Mouse (Mus musculus) embryonic facial prominence, embryonic 10.5 days (tissue): ENCODE measurements around the gene Zfand3. TPM values are rescaled to one million over a fixed set of nuclear protein-coding genes. Genes with fewer than 3 reads are reported as not detected.

Experiments
- DNase-seq: peaks from one replicate; pipeline ENCODE4 v3.0.0-alpha.2; 2017; ENCODE audit warnings: low spot score
- H3K27ac ChIP-seq: fragments of 300-500 bp; sonication (generic); replicated peaks from 2 replicates; pipeline ENCODE4 v1.5.1; 2016; ENCODE audit warnings: mild to moderate bottlenecking
- H3K27me3 ChIP-seq: fragments of 300-500 bp; sonication (generic); replicated peaks from 2 replicates; pipeline ENCODE4 v1.6.1; 2016; ENCODE audit warnings: low read depth, mild to moderate bottlenecking; ENCODE audit not compliant: poor library complexity, severe bottlenecking
- H3K36me3 ChIP-seq: fragments of 300-500 bp; sonication (generic); replicated peaks from 2 replicates; pipeline ENCODE4 v1.6.1; 2016; ENCODE audit warnings: mild to moderate bottlenecking, moderate library complexity
- H3K4me1 ChIP-seq: fragments of 300-500 bp; sonication (generic); 2 replicates; pipeline ENCODE4 v1.6.1; 2016
- H3K4me3 ChIP-seq: fragments of 300-500 bp; sonication (generic); 2 replicates; pipeline ENCODE4 v1.5.1; 2016; ENCODE audit warnings: mild to moderate bottlenecking, moderate library complexity
- H3K9me3 ChIP-seq: fragments of 300-500 bp; sonication (generic); 2 replicates; pipeline ENCODE4 v1.6.1; 2016; ENCODE audit warnings: mild to moderate bottlenecking
- WGBS: fragments of 180-500 bp; shearing (Covaris S2); methylation state at CpG from one replicate; pipeline ENCODE4 v1.1.7; 2016; 5-methylcytosine and 5-hydroxymethylcytosine counted together
- polyA plus RNA-seq: library from polyadenylated mRNA; unstranded; fragments of >200 nt; fragmentation: Nextera tagmentation; extraction: Ambion mirVana; gene quantifications from 2 replicates; pipeline ENCODE4 v1.2.1, GENCODE M21; 2016

Zfand3 gene
- polyA plus RNA-seq, 1 experiment from 2014 or later: 59.1 TPM

DNA sequence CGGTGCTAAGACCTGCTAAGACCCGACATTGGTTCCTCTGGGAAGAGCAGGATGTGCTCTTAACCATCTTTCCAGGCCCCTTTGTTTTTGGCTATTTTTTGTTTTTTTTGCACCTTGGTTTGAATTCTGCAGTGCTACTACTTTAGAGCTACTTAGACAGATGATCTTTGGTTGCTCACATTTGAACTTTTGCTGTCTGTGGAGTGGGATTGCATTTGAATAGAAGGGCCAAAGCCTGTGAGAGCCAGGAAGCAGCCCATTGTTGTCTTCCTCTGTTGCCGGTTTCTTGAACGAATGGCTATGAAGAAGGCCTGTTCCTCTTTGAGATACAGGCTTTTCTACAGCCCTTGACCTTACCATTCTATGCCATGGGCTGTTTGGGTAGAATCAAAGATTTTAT lies 29.5 kb downstream of the Zfand3 start:
- H3K9me3 ChIP-seq: no peaks in the 10 kb centered on the region
- H3K36me3 ChIP-seq: peaks cover 6% of the 10 kb centered on the region
- no peak overlapping the region for H3K27ac ChIP-seq
- no peak overlapping the region for H3K4me3 ChIP-seq
- peaks cover 6% of the 10 kb centered on the region for H3K4me1 ChIP-seq
- no peak for DNase-seq
- 73% methylated on average over 4 of the region's 4 CpGs for WGBS
- H3K27me3 ChIP-seq: no peaks in the 10 kb centered on the region

DNA sequence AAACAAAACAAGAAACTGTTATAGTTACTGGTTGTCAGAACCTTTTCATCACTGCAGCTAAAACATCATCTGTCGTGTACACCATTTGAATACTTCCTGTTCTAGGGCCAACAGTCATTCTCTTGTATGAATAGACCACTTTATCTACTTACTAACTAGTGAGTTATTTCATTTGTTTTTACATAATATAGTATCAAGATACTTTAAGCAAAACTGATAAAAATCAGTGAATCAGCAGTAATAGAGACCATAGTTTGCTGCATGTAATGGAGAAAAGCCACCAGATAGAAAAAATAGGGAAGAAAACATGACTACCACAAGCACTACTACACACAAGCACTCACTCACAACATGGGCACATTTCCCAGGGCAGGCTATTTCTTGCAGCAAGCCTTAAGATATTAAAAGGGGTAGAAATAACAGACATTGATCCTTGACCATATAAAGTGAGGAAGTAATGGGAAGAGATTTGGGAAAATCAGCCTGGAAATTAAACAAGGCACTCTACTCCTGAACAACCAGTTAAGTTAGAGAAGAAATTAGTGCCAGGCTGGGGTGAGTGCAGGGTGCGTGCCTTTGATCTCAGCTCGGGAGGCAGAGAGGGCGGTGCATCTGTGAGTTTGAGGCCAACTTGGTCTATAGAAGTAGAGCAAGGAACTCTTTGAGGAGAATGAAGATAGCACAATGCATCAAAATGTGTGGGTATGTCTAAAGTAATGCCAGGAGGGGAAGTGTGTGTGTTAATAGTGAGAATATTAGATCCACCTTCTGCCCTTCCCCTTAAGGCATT lies 30.9 kb downstream of the Zfand3 start:
- H3K27ac ChIP-seq: no peak overlapping the region
- peaks cover 6% of the 10 kb centered on the region for H3K36me3 ChIP-seq
- no peaks in the 10 kb centered on the region for H3K9me3 ChIP-seq
- no peaks in the 10 kb centered on the region for H3K27me3 ChIP-seq
- peaks cover 3% of the 10 kb centered on the region; the same call in 1 of the 2 replicates for H3K4me1 ChIP-seq
- 83% methylated on average over 4 of the region's 4 CpGs for WGBS
- H3K4me3 ChIP-seq: no peak overlapping the region
- no peak for DNase-seq

GRCm38 (mm10) chr17:30043163-30043822 lies 38.8 kb downstream of the Zfand3 start:
- Histone ChIP-seq H3K27ac (no peak overlapping the region), H3K9me3 (no peaks in the 10 kb centered on the region), H3K36me3 (no peaks in the 10 kb centered on the region), H3K4me3 (no peak overlapping the region), H3K27me3 (no peaks in the 10 kb centered on the region), H3K4me1 (no peaks in the 10 kb centered on the region)
- WGBS: 94% methylated on average over 7 of the region's 7 CpGs
- no peak for DNase-seq

DNA sequence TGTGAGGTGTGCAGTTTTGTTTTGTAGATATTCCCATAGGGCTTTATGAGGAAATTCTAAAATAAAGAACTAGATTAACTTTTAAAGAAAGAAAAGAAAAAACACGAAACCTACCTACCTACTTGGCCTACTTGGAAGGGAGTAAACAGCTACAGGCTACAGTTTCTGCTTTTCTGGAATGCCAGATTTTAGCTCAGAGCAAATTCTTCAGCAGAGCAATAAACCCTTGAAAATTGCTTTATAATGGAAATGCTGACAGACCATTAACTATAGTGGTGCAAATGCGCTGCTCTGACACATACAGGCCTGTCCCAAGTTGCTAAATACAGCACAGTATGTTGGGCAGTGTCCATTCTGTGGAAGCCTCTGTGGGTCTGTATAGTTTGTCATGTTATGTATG lies 40.6 kb downstream of the Zfand3 start:
- DNase-seq: no peak
- WGBS: 88% methylated on average over 2 of the region's 2 CpGs
- H3K36me3 ChIP-seq: no peaks in the 10 kb centered on the region
- no peak overlapping the region for H3K27ac ChIP-seq
- no peaks in the 10 kb centered on the region for H3K27me3 ChIP-seq
- H3K9me3 ChIP-seq: no peaks in the 10 kb centered on the region
- no peaks in the 10 kb centered on the region for H3K4me1 ChIP-seq
- no peak overlapping the region for H3K4me3 ChIP-seq

DNA sequence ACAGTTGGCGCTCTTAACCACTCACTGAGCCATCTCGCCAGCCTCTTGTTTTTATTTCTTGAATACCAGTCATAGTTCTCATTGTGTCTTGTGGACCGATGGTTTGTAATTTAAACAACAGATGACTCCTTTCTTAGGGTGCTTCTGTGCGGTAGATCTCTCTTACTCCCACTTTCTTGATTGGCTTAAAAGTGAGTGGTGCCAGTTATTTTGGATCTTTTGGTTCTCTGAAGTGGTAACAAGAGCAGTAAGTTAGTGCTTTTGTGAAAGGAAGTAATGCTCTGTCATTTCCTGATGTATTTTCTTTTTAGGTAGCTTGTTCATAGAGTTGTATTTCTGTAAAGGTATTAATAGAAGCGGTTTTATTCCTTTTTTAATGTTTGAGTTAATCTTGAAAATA lies 42.1 kb downstream of the Zfand3 start:
- DNase-seq: no peak
- WGBS: 96% methylated on average over 5 of the region's 5 CpGs
- H3K27ac ChIP-seq: no peak overlapping the region
- H3K27me3 ChIP-seq: no peaks in the 10 kb centered on the region
- H3K4me3 ChIP-seq: no peak overlapping the region
- H3K9me3 ChIP-seq: no peaks in the 10 kb centered on the region
- H3K36me3 ChIP-seq: no peaks in the 10 kb centered on the region
- H3K4me1 ChIP-seq: no peaks in the 10 kb centered on the region

GRCm38 (mm10) chr17:30051523-30052346 lies 47.2 kb downstream of the Zfand3 start:
- WGBS: 92% methylated on average over 5 of the region's 5 CpGs
- Histone ChIP-seq H3K4me3 (no peak overlapping the region), H3K27ac (no peak overlapping the region), H3K36me3 (peaks cover 23% of the 10 kb centered on the region), H3K9me3 (no peaks in the 10 kb centered on the region), H3K27me3 (no peaks in the 10 kb centered on the region), H3K4me1 (no peaks in the 10 kb centered on the region)
- DNase-seq: no peak

- peaks cover 23% of the 10 kb centered on the region for H3K36me3 ChIP-seq
- H3K27me3 ChIP-seq: no peaks in the 10 kb centered on the region
- H3K4me3 ChIP-seq: no peak overlapping the region
- H3K4me1 ChIP-seq: no peaks in the 10 kb centered on the region
- no peak for DNase-seq
- H3K9me3 ChIP-seq: no peaks in the 10 kb centered on the region
- 96% methylated on average over 5 of the region's 5 CpGs for WGBS
- no peak overlapping the region for H3K27ac ChIP-seq
Measured at GRCm38 (mm10) chr17:30052347-30052742, 47.8 kb downstream of the Zfand3 start.

DNA sequence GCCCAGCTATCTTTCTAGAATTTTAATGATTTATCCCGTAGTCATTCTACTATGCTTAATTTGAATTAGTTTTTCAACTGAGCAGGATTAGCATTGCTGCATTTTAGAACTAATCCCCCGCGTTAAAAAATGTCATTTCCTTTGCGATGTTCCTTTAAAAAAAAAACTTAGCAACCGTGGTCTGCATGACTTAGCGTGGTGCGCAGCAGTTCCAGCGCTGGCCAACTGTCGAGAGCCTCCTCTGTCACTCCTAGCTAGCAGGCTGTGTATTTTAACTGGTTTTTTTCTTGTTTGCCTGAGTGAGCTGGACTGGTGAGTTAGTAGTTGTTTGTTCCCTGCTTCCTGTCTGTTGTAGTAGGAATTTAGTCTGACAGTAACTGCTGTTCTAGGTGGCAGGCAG lies 48.9 kb downstream of the Zfand3 start:
- H3K36me3 ChIP-seq: peaks cover 23% of the 10 kb centered on the region
- H3K27me3 ChIP-seq: no peaks in the 10 kb centered on the region
- 91% methylated on average over 9 of the region's 9 CpGs for WGBS
- H3K9me3 ChIP-seq: no peaks in the 10 kb centered on the region
- no peak for DNase-seq
- no peak overlapping the region for H3K4me3 ChIP-seq
- H3K27ac ChIP-seq: no peak overlapping the region
- H3K4me1 ChIP-seq: no peaks in the 10 kb centered on the region

- 94% methylated on average over 2 of the region's 2 CpGs for WGBS
- Histone ChIP-seq H3K27ac (no peak overlapping the region), H3K4me3 (no peak overlapping the region), H3K36me3 (peaks cover 23% of the 10 kb centered on the region), H3K4me1 (no peaks in the 10 kb centered on the region), H3K9me3 (no peaks in the 10 kb centered on the region), H3K27me3 (no peaks in the 10 kb centered on the region)
- no peak for DNase-seq
Measured at GRCm38 (mm10) chr17:30053871-30054270, 49.3 kb downstream of the Zfand3 start.

DNA sequence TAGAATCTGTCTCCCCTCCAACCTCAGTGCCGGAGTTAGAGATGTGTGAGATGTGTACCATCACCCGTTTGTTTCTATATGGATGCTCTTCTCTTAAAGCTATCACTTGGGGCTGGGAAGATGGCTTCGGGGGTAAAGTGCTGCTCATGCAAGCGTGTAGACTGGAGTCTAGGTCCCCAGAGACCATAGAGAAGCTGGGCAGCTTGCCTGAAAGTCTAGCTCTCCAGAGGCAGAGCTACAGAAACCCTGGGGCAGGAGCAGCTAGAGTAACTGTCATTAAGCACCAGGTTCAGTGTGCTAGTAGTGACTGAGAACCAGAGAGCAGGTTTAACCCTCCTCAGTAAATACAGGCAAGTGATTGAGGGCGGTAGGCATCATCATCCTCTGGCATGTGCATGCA lies 51.7 kb downstream of the Zfand3 start:
- Histone ChIP-seq H3K27me3 (no peaks in the 10 kb centered on the region), H3K9me3 (no peaks in the 10 kb centered on the region), H3K27ac (no peak overlapping the region), H3K36me3 (peaks cover 26% of the 10 kb centered on the region), H3K4me3 (no peak overlapping the region), H3K4me1 (peaks cover 9% of the 10 kb centered on the region; the same call in 1 of the 2 replicates)
- WGBS: 90% methylated on average over 5 of the region's 5 CpGs
- no peak for DNase-seq

DNA sequence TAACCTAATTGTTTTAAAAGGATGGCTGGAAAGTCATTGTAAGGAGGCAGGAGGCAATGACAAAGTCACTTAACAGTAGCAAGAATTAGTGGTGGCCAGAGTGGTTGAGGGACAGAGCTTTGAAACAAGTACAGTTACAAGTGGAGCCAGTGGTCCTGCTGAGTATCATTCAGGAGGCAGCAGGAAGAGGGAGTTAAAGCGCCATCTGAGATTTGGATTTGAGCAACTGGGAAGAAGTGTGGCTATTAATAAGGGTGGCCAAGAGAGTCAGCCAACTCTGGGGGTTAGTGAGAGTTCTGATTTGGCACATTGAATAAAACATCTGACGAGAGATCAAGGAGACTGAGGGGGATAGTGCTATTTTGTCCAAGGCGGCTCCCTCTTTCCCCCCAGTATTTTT lies 54.1 kb downstream of the Zfand3 start:
- no peaks in the 10 kb centered on the region for H3K9me3 ChIP-seq
- WGBS: 86% methylated on average over 3 of the region's 3 CpGs
- H3K4me3 ChIP-seq: no peak overlapping the region
- H3K36me3 ChIP-seq: peaks cover 29% of the 10 kb centered on the region
- H3K27ac ChIP-seq: no peak overlapping the region
- H3K27me3 ChIP-seq: no peaks in the 10 kb centered on the region
- no peak for DNase-seq
- H3K4me1 ChIP-seq: peaks cover 15% of the 10 kb centered on the region

DNA sequence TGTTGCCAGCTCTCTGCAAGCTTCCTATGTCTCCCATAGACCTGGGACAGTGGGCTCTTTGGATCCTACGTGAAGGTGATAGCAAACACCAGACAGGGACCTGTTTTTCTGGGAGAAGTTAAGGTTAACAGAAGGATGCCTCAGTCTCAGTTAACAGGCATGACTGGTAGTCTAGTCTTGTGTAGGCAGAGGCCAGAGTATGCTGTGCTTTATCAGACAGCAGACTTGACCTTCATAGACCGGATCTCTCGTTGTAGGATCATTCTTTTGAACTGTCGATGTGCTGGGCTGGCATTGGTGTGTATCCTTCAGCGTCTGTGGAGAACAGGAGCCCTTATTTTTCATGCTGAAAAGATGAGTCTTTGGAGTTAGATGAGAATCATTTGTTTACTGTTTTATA lies 54.5 kb downstream of the Zfand3 start:
- WGBS: 93% methylated on average over 5 of the region's 5 CpGs
- H3K9me3 ChIP-seq: no peaks in the 10 kb centered on the region
- no peak for DNase-seq
- H3K4me3 ChIP-seq: no peak overlapping the region
- H3K27me3 ChIP-seq: no peaks in the 10 kb centered on the region
- peaks cover 25% of the 10 kb centered on the region for H3K36me3 ChIP-seq
- H3K27ac ChIP-seq: no peak overlapping the region
- H3K4me1 ChIP-seq: peaks cover 19% of the 10 kb centered on the region
